Mouse (Mus musculus) heart, adult 9 months (tissue): ENCODE measurements at regions not wholly inside any gene's neighbourhood (a gene's known extent, or its start where the extent isn't known, plus 50 kb on each side); places are given as distances from the start of the nearest gene placed in this dataset.
"Not testable (repeated sequence)": the region's sequence is repeated elsewhere in the genome, so short reads cannot be mapped to it uniquely, and the experiment has no call there.

Experiments
- DNase-seq, 2 experiments: peaks; one replicate each; pipeline ENCODE4 v3.0.0; 2022; ENCODE audit warnings: low spot score in 2 of 2

DNA sequence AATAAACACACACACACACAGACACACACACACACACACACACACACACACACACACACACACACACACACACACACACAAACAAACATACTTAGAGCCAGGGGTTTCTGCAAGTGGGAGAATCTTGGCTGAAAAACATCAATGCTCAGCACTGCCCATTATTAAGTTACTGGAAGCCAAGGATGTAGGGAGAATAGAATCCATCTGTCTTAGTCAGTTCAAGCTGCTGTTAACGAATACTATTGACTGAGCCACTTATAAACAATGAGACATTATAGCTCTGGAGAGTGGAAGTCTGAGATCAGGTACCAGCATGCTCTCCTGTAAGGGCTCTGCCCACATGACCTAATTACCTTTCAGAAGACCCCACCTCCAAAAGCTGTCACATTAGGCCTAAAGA lies 87.4 kb downstream of the Fam174b start:
- DNase-seq: no peak

DNA sequence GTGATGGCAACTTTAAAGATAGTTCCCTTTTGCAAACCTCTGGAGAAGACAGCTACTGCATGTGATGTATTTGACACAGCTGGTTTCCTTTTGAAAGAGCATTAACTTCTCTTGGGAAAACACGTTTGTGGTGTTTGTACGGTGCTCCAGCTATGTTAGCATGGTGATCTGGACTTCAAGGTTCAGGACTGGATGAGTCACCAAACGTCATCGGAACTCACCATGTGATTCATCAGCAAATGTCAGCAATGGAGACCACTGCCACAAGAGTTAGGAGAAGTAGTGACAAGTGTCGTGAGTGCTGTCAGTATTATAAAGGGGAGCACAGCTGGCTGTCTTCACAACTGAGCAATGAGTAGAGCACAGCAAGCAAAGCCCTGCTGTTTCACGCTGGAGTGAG lies 90.5 kb downstream of the Fam174b start:
- DNase-seq: no peak

DNA sequence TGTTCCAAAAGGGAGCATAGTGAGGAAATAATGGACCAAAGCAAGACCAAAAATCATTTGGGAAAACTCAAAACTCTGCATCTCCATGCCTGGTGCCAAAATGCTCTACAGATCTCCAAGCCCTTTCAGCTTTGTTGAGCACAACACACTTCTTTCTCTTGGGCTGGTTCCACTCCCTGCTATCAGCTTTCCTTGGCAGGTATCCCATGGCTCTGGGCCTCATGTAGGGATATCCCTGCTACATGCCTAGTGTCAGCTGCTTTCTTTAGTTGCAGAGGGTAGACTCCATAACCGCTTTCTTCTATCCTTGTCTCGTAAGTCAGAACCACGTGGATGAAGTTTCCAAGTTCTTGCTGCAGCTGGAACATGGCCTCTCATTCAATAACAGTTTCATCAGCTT lies 100.3 kb downstream of the Fam174b start:
- peak; percentile 37 to 42 for DNase-seq

DNA sequence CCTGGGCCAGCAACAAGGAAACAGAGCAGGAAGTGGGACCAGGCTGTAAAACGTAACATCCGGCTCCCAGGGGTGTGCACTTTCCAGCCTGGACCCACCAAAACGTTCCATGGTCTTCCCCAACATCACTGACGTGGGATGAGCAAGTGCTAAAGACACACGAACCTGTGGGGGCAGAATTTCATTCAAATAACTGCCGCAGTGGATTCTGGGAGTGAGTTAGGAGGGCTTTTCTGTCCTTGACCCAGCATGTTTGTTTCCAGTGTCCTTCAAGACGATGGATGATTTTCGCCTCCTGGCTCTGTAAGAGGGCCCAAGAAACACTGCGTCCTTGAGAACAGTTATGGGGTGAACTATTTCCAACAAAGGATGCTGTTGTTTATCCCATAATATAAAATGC lies 112.1 kb downstream of the Fam174b start:
- no peak for DNase-seq

DNA sequence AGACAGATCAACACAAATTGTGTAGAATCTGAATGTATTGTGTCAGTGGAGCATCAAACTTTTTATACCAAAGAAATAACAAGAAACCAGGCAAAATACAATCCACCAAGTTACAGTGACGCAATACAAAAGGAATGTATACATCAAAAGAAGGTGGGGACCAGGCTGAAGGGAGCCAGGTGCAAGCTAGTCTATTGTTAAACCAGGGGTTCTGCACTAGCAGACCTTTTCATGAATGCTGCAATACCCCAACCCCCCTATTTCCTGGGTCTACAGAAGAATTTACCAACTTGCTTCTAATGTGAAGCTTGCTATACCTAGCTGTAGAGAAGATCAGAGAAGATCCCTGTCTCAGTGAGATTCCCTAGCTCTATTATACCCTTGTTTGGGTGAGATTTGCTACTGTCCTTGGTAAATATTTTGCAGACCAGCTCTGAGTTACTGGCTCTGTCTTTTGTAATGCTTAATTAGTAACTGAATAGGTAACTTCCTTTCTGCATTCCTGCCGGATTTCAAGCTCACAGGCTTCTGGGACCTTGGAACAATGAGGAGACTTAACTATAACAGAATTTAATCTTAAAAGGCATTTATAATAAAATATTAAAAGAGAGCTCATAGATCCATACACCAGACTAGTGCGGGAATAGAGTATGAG lies 113.3 kb downstream of the Fam174b start:
- not testable (repeated sequence) for DNase-seq

DNA sequence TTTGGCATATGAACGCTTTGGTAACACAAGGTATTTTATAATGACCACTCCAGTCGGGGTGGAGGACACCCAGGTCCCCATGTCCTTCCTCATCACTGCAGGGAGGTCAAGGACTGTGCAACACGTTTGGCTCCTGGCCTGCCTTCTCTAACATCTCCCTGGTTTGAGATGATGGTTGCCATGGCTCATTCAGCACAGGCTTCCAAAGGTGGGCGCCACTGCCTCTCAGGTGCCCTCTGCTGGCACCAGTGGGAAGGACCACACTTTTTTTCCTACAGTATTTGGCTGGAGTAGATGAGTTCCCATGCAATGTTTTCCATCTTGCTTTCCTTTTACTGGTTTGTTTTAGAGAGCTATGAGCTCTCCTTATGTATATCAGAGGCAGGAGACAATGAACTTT lies 115.4 kb downstream of the Fam174b start:
- peak in 1 of 2 experiments; percentile 12 for DNase-seq

DNA sequence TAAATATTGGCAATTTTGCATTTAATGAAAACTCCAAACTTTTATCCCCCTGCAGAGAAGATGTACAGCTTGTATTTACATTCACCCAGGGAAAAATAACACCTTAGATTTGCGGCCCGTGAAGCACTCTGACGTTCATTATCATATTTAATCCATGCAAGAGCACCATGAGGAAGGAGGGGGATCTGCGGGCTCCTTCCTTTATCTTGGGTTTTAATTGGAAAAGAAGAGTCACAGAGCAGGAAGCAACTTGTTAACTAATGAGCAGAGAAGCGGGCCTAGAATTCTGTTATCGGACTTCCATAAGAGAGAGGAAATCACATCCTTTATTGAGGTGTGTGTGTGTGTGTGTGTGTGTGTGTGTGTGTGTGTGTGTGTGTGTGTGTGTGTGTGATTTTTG lies 116.8 kb downstream of the Fam174b start:
- DNase-seq: no peak

DNA sequence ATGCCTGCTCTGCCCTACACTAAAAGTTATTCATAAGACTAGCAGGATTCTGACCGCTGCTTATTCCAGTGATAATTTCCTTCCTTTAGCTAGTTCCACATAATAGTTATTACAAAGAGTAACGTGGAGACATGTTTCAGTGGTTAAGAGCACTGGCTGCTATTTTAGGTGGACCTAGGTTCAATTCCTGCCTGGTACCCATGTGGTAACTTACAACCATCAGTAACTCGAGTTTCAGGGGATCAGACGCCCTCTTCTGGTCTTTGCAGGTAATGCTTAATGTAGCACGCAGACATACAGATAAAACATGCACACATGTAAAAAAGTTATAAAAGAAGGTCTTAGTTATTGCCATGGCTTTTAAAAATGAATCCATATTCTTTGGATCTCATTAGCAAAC lies 125.0 kb downstream of the Fam174b start:
- no peak for DNase-seq

DNA sequence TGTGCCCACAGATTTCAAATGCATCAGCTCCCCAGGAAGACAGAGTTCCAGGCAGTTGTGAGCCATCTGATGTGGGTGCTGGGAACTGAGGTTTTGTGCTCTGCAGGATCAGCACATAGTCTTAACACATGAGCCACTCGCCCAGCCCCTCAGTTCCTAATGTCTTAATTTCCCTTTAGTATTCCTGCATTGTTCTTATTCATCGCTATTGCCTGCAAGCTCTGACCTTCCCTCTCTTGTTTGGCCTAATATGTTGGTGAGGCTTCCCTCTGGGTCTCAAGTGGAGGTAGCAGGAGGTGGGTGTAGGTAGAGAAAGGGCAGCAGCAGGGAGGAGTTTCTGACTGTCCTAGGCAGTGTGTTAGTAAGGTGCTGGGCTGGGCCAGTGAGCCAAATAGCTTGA lies 132.1 kb downstream of the Fam174b start:
- DNase-seq: no peak

DNA sequence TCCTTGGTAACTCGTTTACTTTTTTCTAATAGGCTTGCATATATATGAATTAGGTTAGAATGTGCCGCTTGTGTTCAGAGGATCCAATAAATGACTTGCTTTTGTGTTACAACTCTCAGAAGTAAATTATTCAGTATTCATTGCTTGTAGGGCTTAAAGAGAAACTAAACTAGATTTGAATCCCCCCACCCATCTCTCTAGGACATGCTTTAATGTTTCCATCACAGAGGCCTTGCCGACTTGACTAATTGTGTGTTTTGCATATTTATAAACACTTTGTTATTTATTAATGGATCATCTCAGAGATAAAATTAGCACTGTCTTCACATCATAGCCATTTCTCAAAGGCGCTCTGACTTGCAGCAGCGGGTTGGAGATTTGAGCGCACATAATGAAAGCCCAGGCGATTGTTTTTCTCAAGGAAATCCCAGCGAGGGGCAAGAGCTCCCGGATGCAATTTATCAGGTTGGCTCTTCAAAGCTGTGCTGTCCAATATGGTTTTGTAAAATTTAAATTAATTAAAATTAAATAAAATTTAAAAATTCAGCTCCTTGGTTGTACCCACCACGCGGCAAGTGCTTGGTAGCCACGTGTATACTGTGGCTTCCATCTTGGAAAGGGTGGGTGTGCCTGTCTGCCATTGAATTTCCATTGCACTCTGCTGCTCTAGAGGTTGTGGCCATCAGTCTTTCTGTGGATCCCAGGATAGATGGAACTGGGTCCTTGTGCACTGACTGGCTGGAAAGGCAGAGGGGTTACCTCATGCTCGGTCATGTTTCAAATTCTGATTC lies 132.0 kb downstream of the St8sia2 start:
- DNase-seq: no peak

DNA sequence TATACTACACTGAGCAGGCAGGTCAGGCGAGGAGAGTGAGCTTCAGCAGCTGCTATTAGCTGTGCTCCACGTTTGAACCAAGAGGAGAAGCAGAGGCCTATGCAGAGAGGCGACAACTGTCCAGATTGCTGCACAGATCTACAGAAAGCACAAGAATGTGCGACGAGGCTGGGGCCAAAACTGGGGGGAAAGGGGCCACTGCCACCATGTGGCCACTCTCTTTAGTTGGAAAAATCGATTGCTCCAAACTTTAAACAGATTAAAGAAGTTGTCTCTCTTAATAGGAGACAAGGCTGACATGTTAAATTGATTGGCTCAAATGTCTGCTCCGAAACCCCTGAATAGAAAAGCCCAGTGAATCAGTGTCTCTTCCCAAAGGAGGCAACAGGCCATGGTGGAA lies 127.3 kb downstream of the St8sia2 start:
- no peak for DNase-seq
